Mouse (Mus musculus): ENCODE measurements around the gene Smg1. TPM values are rescaled to one million over a fixed set of nuclear protein-coding genes. Genes with fewer than 3 reads are reported as not detected.

Smg1 gene
- total and polyA plus RNA-seq, 3 experiments = 16.1 to 35.0 (median 29.2) TPM

DNA sequence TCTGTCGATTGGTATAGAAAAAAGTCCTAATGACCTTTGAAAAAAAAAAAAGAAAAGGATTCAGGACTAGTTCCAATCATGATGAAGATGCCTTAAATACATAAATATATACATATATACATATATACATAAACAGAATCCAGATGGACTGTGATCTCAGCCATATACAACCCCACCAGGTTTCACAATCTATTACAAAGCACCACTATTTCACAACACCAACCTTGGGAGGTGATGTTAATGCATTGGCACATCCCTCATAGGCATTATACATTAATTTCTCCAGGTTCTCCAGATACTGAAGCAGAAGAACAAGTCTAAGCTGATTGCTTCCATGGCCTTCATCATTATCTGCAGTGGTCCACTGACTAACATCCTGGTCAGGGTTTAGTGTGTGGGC, 58.9 kb downstream of the Smg1 start:
- H3K9ac ChIP-seq (ENCODE audit: insufficient read depth, low read depth) = no peak overlapping the region
- no peak for TF ChIP-seq GABPA (IDR thresholded peaks at IDR 0.05; ENCODE audit: insufficient replicate concordance, low read depth, low read length)
- TF ChIP-seq JUND (conservative IDR thresholded peaks at IDR 0.05; ENCODE audit: low read depth, low read length) = no peak
- no peak for TF ChIP-seq POLR2A (IDR thresholded peaks at IDR 0.05; ENCODE audit: low read depth, low read length)
- no peak for TF ChIP-seq MAX (IDR thresholded peaks at IDR 0.05; ENCODE audit: low read length)
- no peak for TF ChIP-seq KAT2A (IDR thresholded peaks at IDR 0.05; ENCODE audit: insufficient replicate concordance, low read length)
- no peak for TF ChIP-seq ZC3H11A (IDR thresholded peaks at IDR 0.05; ENCODE audit: low read depth, low read length)
- TF ChIP-seq POLR2AphosphoS2 (IDR thresholded peaks at IDR 0.05; ENCODE audit: low read depth, low read length) = no peak
- no peak overlapping the region for H3K27ac ChIP-seq (ENCODE audit: insufficient read depth, low read depth)
- dilution Hi-C loops (cut with MboI; ENCODE audit: extremely low pct_ligation_motif_present, extremely low pct_unique_long_range_greater_than_20kb, low sequenced_read_pairs) (no loop called here), in situ Hi-C loops (cut with MboI; ENCODE audit: low pct_ligation_motif_present, low pct_unique_long_range_greater_than_20kb, low sequenced_read_pairs) (no loop called here)
- H3K36me3 ChIP-seq (replicated peaks in 1 of 2; ENCODE audit: control insufficient read depth in 1 of 2, insufficient read depth in 1 of 2, low read length in 1 of 2) = peaks cover 45 to 66% of the 10 kb centered on the region in 2 experiments
- H3K9me3 ChIP-seq (replicated peaks; ENCODE audit: low read length) = no peaks in the 10 kb centered on the region
- H3K4me2 ChIP-seq (ENCODE audit: insufficient read depth, low read depth, poor library complexity, severe bottlenecking) = no peak overlapping the region
- no peaks in the 10 kb centered on the region for H3K27me3 ChIP-seq (replicated peaks)
- no peak for DNase-seq (ENCODE audit: extremely low read depth)
- no peak overlapping the region for H3K4me3 ChIP-seq (replicated peaks in 1 of 3; ENCODE audit: low read depth in 2 of 3, low read length in 2 of 3, poor library complexity in 1 of 3)
- H3K79me2 ChIP-seq (replicated peaks; ENCODE audit: control insufficient read depth, extremely low read depth, insufficient read depth, poor library complexity, severe bottlenecking) = no peaks in the 10 kb centered on the region; the same call in 1 of the 2 replicates
- H3K4me1 ChIP-seq (ENCODE audit: control insufficient read depth in 1 of 2, insufficient read depth in 2 of 2) = peaks cover 0 to 10% of the 10 kb centered on the region in 2 experiments; a peak in 1 of 4 replicates

DNA sequence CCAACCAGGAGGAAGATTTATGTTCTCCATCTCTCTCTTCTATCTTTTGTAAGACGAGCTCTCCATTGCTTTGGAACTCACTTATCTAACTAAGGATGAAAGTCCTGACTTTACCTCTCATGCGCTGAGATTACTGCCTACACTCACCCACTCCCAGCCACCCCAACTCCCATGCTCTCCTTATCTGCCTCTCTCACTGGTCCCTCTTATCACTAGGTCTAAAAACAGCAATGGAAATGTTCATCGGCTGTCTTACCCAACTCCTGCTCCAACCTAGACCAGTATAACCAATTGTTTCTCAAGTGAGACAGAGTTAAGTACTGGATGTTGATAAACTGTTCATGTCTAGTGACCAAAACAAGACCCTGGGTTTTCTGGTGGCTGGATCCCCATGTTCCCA, 62.3 kb downstream of the Smg1 start:
- in situ Hi-C loops (cut with MboI; ENCODE audit: low pct_ligation_motif_present, low pct_unique_long_range_greater_than_20kb, low sequenced_read_pairs) = no loop called here
- TF ChIP-seq JUN (IDR thresholded peaks at IDR 0.05; ENCODE audit: insufficient read depth, low read depth, low read length) (no peak), GABPA (IDR thresholded peaks at IDR 0.05; ENCODE audit: insufficient replicate concordance, low read depth, low read length) (no peak), MAZ (IDR thresholded peaks at IDR 0.05; ENCODE audit: low read depth, low read length) (no peak), IRF4 (IDR thresholded peaks at IDR 0.05; ENCODE audit: low read depth, low read length) (no peak), MYC (IDR thresholded peaks at IDR 0.05; ENCODE audit: low read depth, low read length) (no peak), ELF1 (IDR thresholded peaks at IDR 0.05; ENCODE audit: low read depth, low read length) (no peak), USF1 (IDR thresholded peaks at IDR 0.05; ENCODE audit: low read depth, low read length) (no peak), MAFK (IDR thresholded peaks at IDR 0.05; ENCODE audit: insufficient replicate concordance, low read length) (no peak), CTCF (conservative IDR thresholded peaks at IDR 0.05 in 1 of 2, IDR thresholded peaks at IDR 0.05 in 1 of 2; ENCODE audit: low read depth in 2 of 2, low read length in 2 of 2) (no peak), TCF12 (IDR thresholded peaks at IDR 0.05; ENCODE audit: low read depth, low read length) (no peak), ZC3H11A (IDR thresholded peaks at IDR 0.05; ENCODE audit: low read depth, low read length) (no peak), SMC3 (IDR thresholded peaks at IDR 0.05; ENCODE audit: low read depth, low read length) (no peak), ZKSCAN1 (IDR thresholded peaks at IDR 0.05; ENCODE audit: borderline replicate concordance, low read depth, low read length) (no peak), ETS1 (conservative IDR thresholded peaks at IDR 0.05; ENCODE audit: low read depth, low read length) (no peak), CHD1 (IDR thresholded peaks at IDR 0.05; ENCODE audit: low read depth, low read length) (no peak), BHLHE40 (IDR thresholded peaks at IDR 0.05; ENCODE audit: low read depth, low read length) (no peak), NRF1 (IDR thresholded peaks at IDR 0.05; ENCODE audit: low read depth, low read length) (no peak)
- Histone ChIP-seq H3K79me2 (replicated peaks; ENCODE audit: control insufficient read depth, extremely low read depth, insufficient read depth, poor library complexity, severe bottlenecking) (no peaks in the 10 kb centered on the region), H3K36me3 (replicated peaks in 1 of 2; ENCODE audit: control insufficient read depth in 1 of 2, insufficient read depth in 1 of 2, low read length in 1 of 2) (peaks cover 50 to 81% of the 10 kb centered on the region in 2 experiments), H3K4me3 (replicated peaks in 1 of 3; ENCODE audit: low read depth in 2 of 3, low read length in 2 of 3, poor library complexity in 1 of 3) (no peak overlapping the region), H3K27ac (ENCODE audit: insufficient read depth, low read depth) (no peak overlapping the region), H3K9ac (ENCODE audit: insufficient read depth, low read depth) (no peak overlapping the region), H3K9me3 (replicated peaks; ENCODE audit: low read length) (no peaks in the 10 kb centered on the region), H3K4me2 (ENCODE audit: insufficient read depth, low read depth, poor library complexity, severe bottlenecking) (no peak overlapping the region), H3K4me1 (ENCODE audit: control insufficient read depth in 1 of 2, insufficient read depth in 2 of 2) (peaks cover 0 to 7% of the 10 kb centered on the region in 2 experiments; a peak in 1 of 4 replicates), H3K27me3 (replicated peaks) (no peaks in the 10 kb centered on the region)
- dilution Hi-C loops (cut with MboI; ENCODE audit: extremely low pct_ligation_motif_present, extremely low pct_unique_long_range_greater_than_20kb, low sequenced_read_pairs) = no loop called here
- DNase-seq (ENCODE audit: extremely low read depth) = no peak
